Mouse (Mus musculus): ENCODE measurements around the gene Eddm3b. TPM values are rescaled to one million over a fixed set of nuclear protein-coding genes. Genes with fewer than 3 reads are reported as not detected.
"Not testable (repeated sequence)": the region's sequence is repeated elsewhere in the genome, so short reads cannot be mapped to it uniquely, and the experiment has no call there.

Gene Eddm3b
- polyA plus RNA-seq, 1 experiment, result not detected

GRCm38 (mm10) chr14:51145521-51145920, 31.3 kb downstream of the Eddm3b start:
- Histone ChIP-seq H3K4me1 (ENCODE audit: control insufficient read depth, insufficient read depth, insufficient read length, low read length) (no peaks in the 10 kb centered on the region), H3K4me3 (ENCODE audit: insufficient read depth, low read depth, low read length) (no peak overlapping the region), H3K27ac (replicated peaks; ENCODE audit: low read depth, low read length) (no peak overlapping the region)

GRCm38 (mm10) chr14:51146685-51147084, 32.5 kb downstream of the Eddm3b start, which contains the start of gene Rnase1:
Rnase1 (minus strand) TSS chr14:51146785.
- Histone ChIP-seq H3K4me1 (ENCODE audit: control insufficient read depth, insufficient read depth, insufficient read length, low read length) (no peaks in the 10 kb centered on the region), H3K27ac (replicated peaks; ENCODE audit: low read depth, low read length) (no peak within 1 kb of the TSS), H3K4me3 (ENCODE audit: insufficient read depth, low read depth, low read length) (no peak within 1 kb of the TSS)

GRCm38 (mm10) chr14:51148006-51148405, 33.8 kb downstream of the Eddm3b start:
- no peaks in the 10 kb centered on the region for H3K4me1 ChIP-seq (ENCODE audit: control insufficient read depth, insufficient read depth, insufficient read length, low read length)
- H3K27ac ChIP-seq (replicated peaks; ENCODE audit: low read depth, low read length), result no peak overlapping the region
- no peak overlapping the region for H3K4me3 ChIP-seq (ENCODE audit: insufficient read depth, low read depth, low read length)

GRCm38 (mm10) chr14:51149164-51149563, 34.9 kb downstream of the Eddm3b start:
- no peak overlapping the region for H3K27ac ChIP-seq (replicated peaks; ENCODE audit: low read depth, low read length)
- no peaks in the 10 kb centered on the region for H3K4me1 ChIP-seq (ENCODE audit: control insufficient read depth, insufficient read depth, insufficient read length, low read length)
- H3K4me3 ChIP-seq (ENCODE audit: insufficient read depth, low read depth, low read length), result no peak overlapping the region

GRCm38 (mm10) chr14:51150206-51150831, 36.1 kb downstream of the Eddm3b start:
- no peak overlapping the region for H3K27ac ChIP-seq (replicated peaks; ENCODE audit: low read depth, low read length)
- H3K4me3 ChIP-seq (ENCODE audit: insufficient read depth, low read depth, low read length), result no peak overlapping the region
- H3K4me1 ChIP-seq (ENCODE audit: control insufficient read depth, insufficient read depth, insufficient read length, low read length), result no peaks in the 10 kb centered on the region

GRCm38 (mm10) chr14:51152249-51152870, 38.1 kb downstream of the Eddm3b start:
- H3K27ac ChIP-seq (replicated peaks; ENCODE audit: low read depth, low read length), result no peak overlapping the region
- no peaks in the 10 kb centered on the region for H3K4me1 ChIP-seq (ENCODE audit: control insufficient read depth, insufficient read depth, insufficient read length, low read length)
- no peak overlapping the region for H3K4me3 ChIP-seq (ENCODE audit: insufficient read depth, low read depth, low read length)

- Histone ChIP-seq H3K4me3 (ENCODE audit: insufficient read depth, low read depth, low read length) (no peak overlapping the region), H3K27ac (replicated peaks; ENCODE audit: low read depth, low read length) (no peak overlapping the region), H3K4me1 (ENCODE audit: control insufficient read depth, insufficient read depth, insufficient read length, low read length) (no peaks in the 10 kb centered on the region)
These were observed 42.0 kb downstream of the Eddm3b start for GRCm38 (mm10) chr14:51156056-51156735.

GRCm38 (mm10) chr14:51156736-51157068, 42.5 kb downstream of the Eddm3b start:
- Histone ChIP-seq H3K4me3 (ENCODE audit: insufficient read depth, low read depth, low read length) (no peak overlapping the region), H3K4me1 (ENCODE audit: control insufficient read depth, insufficient read depth, insufficient read length, low read length) (no peaks in the 10 kb centered on the region), H3K27ac (replicated peaks; ENCODE audit: low read depth, low read length) (no peak overlapping the region)

- H3K27ac ChIP-seq (replicated peaks; ENCODE audit: low read depth, low read length), result no peak overlapping the region
- no peak overlapping the region for H3K4me3 ChIP-seq (ENCODE audit: insufficient read depth, low read depth, low read length)
- H3K4me1 ChIP-seq (ENCODE audit: control insufficient read depth, insufficient read depth, insufficient read length, low read length), result no peaks in the 10 kb centered on the region
These were observed 42.8 kb downstream of the Eddm3b start for GRCm38 (mm10) chr14:51157072-51157471.

- not testable (repeated sequence) for H3K27ac ChIP-seq (replicated peaks; ENCODE audit: low read depth, low read length); H3K4me3 ChIP-seq (ENCODE audit: insufficient read depth, low read depth, low read length); H3K4me1 ChIP-seq (ENCODE audit: control insufficient read depth, insufficient read depth, insufficient read length, low read length)
These were observed 47.8 kb downstream of the Eddm3b start, which contains the start of gene Rnase2b for GRCm38 (mm10) chr14:51161976-51162375. Rnase2b (plus strand) TSS chr14:51162260.

GRCm38 (mm10) chr14:51163323-51163722, 49.1 kb downstream of the Eddm3b start:
- not testable (repeated sequence) for H3K4me3 ChIP-seq (ENCODE audit: insufficient read depth, low read depth, low read length); H3K27ac ChIP-seq (replicated peaks; ENCODE audit: low read depth, low read length); H3K4me1 ChIP-seq (ENCODE audit: control insufficient read depth, insufficient read depth, insufficient read length, low read length)

- Histone ChIP-seq H3K27ac (replicated peaks; ENCODE audit: low read depth, low read length) (no peak overlapping the region), H3K4me1 (ENCODE audit: control insufficient read depth, insufficient read depth, insufficient read length, low read length) (no peaks in the 10 kb centered on the region), H3K4me3 (ENCODE audit: insufficient read depth, low read depth, low read length) (no peak overlapping the region)
These were observed 51.2 kb downstream of the Eddm3b start for GRCm38 (mm10) chr14:51165435-51165834.

- H3K27ac ChIP-seq (replicated peaks; ENCODE audit: low read depth, low read length), result no peak overlapping the region
- H3K4me1 ChIP-seq (ENCODE audit: control insufficient read depth, insufficient read depth, insufficient read length, low read length), result no peaks in the 10 kb centered on the region
- no peak overlapping the region for H3K4me3 ChIP-seq (ENCODE audit: insufficient read depth, low read depth, low read length)
These were observed 51.8 kb downstream of the Eddm3b start for GRCm38 (mm10) chr14:51166068-51166467.

All from brown adipose tissue, adult 24 weeks (tissue).